Mouse (Mus musculus): Measurements from ENCODE around the gene Atg7. TPM values are rescaled to one million over a fixed set of nuclear protein-coding genes. Genes with fewer than 3 reads are reported as not detected.

The Atg7 gene
- total and polyA plus RNA-seq, 2 experiments = 18.8 to 31.7 TPM

DNA sequence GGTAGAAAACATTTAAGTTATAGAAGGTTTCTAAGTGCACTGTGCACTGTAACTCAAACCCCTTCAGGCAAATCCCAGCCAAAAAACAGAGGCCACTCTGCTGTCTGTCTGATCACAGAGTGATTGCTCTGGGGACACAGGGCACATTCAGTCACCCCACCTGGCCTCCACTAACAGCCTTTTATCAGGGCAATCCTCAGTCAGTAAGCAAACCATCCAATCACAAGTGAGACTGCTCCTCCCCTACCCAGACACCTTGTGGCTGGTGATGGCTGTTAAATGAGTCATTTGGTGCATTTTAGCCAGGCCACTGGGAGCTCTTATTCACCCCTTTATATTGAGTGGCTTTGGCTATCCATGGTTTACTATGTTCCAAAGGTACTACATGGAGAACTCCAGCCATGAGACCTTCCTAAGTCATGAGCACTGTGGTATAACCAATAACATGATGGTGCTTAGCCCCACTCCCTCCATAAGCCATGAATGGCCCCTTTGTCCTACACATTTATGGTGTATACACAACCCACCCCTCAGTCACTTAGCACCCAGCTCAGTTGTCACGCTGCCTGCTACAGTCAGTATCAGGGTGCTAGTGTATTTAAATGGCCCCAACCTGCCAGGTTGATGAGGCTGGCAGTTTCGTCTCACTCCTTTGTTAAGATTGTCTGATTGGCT lies 157.5 kb downstream of the Atg7 start:
- H3K36me3 ChIP-seq (ENCODE audit: control insufficient read depth, insufficient read depth, low read length) = no peaks in the 10 kb centered on the region
- no peak overlapping the region for H3K27ac ChIP-seq (replicated peaks; ENCODE audit: insufficient read depth, low read depth, low read length)
- no peaks in the 10 kb centered on the region for H3K79me2 ChIP-seq (ENCODE audit: control insufficient read depth, insufficient read depth, low read length)
- no peaks in the 10 kb centered on the region for H3K4me1 ChIP-seq (ENCODE audit: control insufficient read depth, insufficient read depth, low read length)
- TF ChIP-seq POLR2A (IDR thresholded peaks at IDR 0.05; ENCODE audit: extremely low read depth, insufficient read depth, low read length) (no peak), CTCF (IDR thresholded peaks at IDR 0.05; ENCODE audit: low read depth, low read length) (no peak)
- 99% methylated on average over 2 of the region's 2 CpGs for WGBS
- no peak overlapping the region for H3K4me3 ChIP-seq (ENCODE audit: insufficient read depth, low read depth, low read length)
- no peaks in the 10 kb centered on the region for H3K27me3 ChIP-seq (ENCODE audit: control insufficient read depth, insufficient read depth, low read length)
- DNase-seq (ENCODE audit: extremely low read depth, low read depth, low spot score) = no peak
- H3K9ac ChIP-seq (ENCODE audit: low read depth, low read length) = no peak overlapping the region

DNA sequence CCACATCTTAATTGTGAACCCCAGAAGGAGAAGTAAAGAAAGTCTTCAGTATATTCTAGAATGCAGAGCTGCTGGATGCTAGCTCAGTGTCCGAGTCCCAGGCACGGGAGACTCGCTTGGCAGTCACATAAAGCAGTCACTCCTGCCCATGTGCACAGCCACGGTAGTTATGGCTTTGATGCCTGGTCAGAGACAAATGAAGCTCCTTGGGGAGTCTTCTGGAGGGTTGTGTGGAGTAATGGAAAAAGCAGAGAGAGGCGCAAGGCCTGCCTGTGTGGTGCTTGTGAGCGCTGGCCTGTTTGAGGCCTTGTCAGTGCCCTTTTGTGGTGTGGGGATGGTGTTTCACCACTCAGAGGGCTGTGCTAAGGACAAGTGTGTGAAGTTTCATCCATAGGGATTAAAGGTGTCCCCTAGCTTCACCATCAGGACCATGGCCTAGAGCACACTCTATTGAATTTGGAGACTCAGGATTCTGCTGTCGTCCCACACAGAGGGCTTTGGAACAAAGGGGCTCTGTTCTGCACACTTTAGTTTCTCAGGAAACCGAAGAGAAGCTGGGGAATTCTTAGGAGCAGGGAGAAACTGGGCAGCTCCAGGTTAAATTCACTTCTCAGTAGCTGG lies 161.1 kb downstream of the Atg7 start:
- no peaks in the 10 kb centered on the region for H3K79me2 ChIP-seq (ENCODE audit: control insufficient read depth, insufficient read depth, low read length)
- 92% methylated on average over 8 of the region's 8 CpGs for WGBS
- no peak overlapping the region for H3K4me3 ChIP-seq (ENCODE audit: insufficient read depth, low read depth, low read length)
- no peak overlapping the region for H3K27ac ChIP-seq (replicated peaks; ENCODE audit: insufficient read depth, low read depth, low read length)
- no peak for DNase-seq (ENCODE audit: extremely low read depth, low read depth, low spot score)
- TF ChIP-seq POLR2A (IDR thresholded peaks at IDR 0.05; ENCODE audit: extremely low read depth, insufficient read depth, low read length) (no peak), CTCF (IDR thresholded peaks at IDR 0.05; ENCODE audit: low read depth, low read length) (no peak)
- H3K4me1 ChIP-seq (ENCODE audit: control insufficient read depth, insufficient read depth, low read length) = no peaks in the 10 kb centered on the region
- H3K9ac ChIP-seq (ENCODE audit: low read depth, low read length) = no peak overlapping the region
- no peaks in the 10 kb centered on the region for H3K27me3 ChIP-seq (ENCODE audit: control insufficient read depth, insufficient read depth, low read length)
- no peaks in the 10 kb centered on the region for H3K36me3 ChIP-seq (ENCODE audit: control insufficient read depth, insufficient read depth, low read length)

DNA sequence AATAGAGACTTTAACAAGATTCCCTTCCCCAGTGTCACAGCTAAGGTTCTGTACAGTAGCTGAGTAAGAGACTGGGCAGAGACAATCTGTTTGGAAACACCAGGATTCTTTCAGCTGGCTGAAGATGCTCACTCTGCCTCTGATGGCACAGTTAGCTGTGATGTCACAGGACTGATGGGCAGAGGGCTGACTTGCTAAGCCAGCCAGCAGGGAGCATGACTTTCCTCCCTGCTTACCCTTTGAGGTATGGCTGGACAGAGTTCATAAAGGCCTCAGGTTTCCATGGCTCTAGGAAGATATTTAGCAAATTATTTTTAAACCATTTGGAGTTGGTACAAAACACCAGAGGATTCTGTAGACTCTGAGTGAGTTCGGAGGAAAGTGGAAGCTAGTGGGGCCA lies 162.0 kb downstream of the Atg7 start:
- H3K27ac ChIP-seq (replicated peaks; ENCODE audit: insufficient read depth, low read depth, low read length) = no peak overlapping the region
- WGBS = 93% methylated on average over 1 of the region's 1 CpGs
- H3K27me3 ChIP-seq (ENCODE audit: control insufficient read depth, insufficient read depth, low read length) = no peaks in the 10 kb centered on the region
- TF ChIP-seq POLR2A (IDR thresholded peaks at IDR 0.05; ENCODE audit: extremely low read depth, insufficient read depth, low read length) (no peak), CTCF (IDR thresholded peaks at IDR 0.05; ENCODE audit: low read depth, low read length) (no peak)
- no peaks in the 10 kb centered on the region for H3K4me1 ChIP-seq (ENCODE audit: control insufficient read depth, insufficient read depth, low read length)
- no peaks in the 10 kb centered on the region for H3K36me3 ChIP-seq (ENCODE audit: control insufficient read depth, insufficient read depth, low read length)
- H3K4me3 ChIP-seq (ENCODE audit: insufficient read depth, low read depth, low read length) = no peak overlapping the region
- no peak overlapping the region for H3K9ac ChIP-seq (ENCODE audit: low read depth, low read length)
- no peaks in the 10 kb centered on the region for H3K79me2 ChIP-seq (ENCODE audit: control insufficient read depth, insufficient read depth, low read length)
- DNase-seq (ENCODE audit: extremely low read depth, low read depth, low spot score) = no peak

DNA sequence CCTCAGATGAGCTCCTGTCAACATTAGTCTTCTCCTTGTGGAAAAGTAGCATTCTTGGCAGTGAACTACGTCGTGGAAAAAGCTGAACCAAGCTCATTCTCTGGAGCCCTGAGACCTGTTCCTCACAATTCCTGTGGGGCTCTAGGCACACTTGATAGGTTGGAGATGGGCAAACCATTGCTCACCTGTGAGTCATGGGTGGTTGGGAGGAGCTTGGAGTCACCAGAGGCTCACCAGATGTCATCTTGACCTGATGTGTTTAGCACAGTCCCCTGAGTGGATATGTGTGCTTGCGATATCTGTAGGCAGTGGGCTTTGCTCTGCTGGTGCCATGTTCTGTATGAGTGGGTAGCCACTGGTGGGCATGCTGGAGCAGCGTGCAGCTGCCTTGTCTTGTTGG lies 163.0 kb downstream of the Atg7 start:
- WGBS = 95% methylated on average over 4 of the region's 4 CpGs
- H3K9ac ChIP-seq (ENCODE audit: low read depth, low read length) = no peak overlapping the region
- H3K27ac ChIP-seq (replicated peaks; ENCODE audit: insufficient read depth, low read depth, low read length) = no peak overlapping the region
- TF ChIP-seq POLR2A (IDR thresholded peaks at IDR 0.05; ENCODE audit: extremely low read depth, insufficient read depth, low read length) (no peak), CTCF (IDR thresholded peaks at IDR 0.05; ENCODE audit: low read depth, low read length) (no peak)
- no peak for DNase-seq (ENCODE audit: extremely low read depth, low read depth, low spot score)
- no peak overlapping the region for H3K4me3 ChIP-seq (ENCODE audit: insufficient read depth, low read depth, low read length)
- no peaks in the 10 kb centered on the region for H3K36me3 ChIP-seq (ENCODE audit: control insufficient read depth, insufficient read depth, low read length)
- no peaks in the 10 kb centered on the region for H3K4me1 ChIP-seq (ENCODE audit: control insufficient read depth, insufficient read depth, low read length)
- H3K27me3 ChIP-seq (ENCODE audit: control insufficient read depth, insufficient read depth, low read length) = no peaks in the 10 kb centered on the region
- H3K79me2 ChIP-seq (ENCODE audit: control insufficient read depth, insufficient read depth, low read length) = no peaks in the 10 kb centered on the region

DNA sequence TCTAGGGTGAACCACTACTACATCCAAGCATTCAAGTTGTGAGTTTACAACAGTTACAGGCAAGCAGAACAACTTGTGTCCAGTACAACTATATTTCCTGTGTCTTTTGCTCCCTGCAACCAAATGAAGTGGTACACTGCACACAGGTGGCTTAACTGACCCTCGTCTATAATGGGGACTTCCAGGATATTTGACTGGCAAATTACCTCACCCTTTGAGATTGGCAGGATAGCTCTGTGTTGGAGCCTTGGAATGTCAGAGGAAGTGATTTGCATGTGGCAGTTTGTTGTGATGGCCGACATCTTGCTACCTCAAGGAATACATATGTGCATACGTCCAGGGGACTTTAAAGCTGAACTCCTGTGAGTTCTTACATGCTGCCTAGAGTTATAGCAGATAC lies 164.6 kb downstream of the Atg7 start:
- no peak overlapping the region for H3K4me3 ChIP-seq (ENCODE audit: insufficient read depth, low read depth, low read length)
- H3K4me1 ChIP-seq (ENCODE audit: control insufficient read depth, insufficient read depth, low read length) = peaks cover 3% of the 10 kb centered on the region
- no peak for TF ChIP-seq CTCF (IDR thresholded peaks at IDR 0.05; ENCODE audit: low read depth, low read length)
- no peak for TF ChIP-seq POLR2A (IDR thresholded peaks at IDR 0.05; ENCODE audit: extremely low read depth, insufficient read depth, low read length)
- H3K36me3 ChIP-seq (ENCODE audit: control insufficient read depth, insufficient read depth, low read length) = no peaks in the 10 kb centered on the region
- 96% methylated on average over 3 of the region's 3 CpGs for whole genome bisulfite sequencing
- no peaks in the 10 kb centered on the region for H3K79me2 ChIP-seq (ENCODE audit: control insufficient read depth, insufficient read depth, low read length)
- H3K27ac ChIP-seq (replicated peaks; ENCODE audit: insufficient read depth, low read depth, low read length) = no peak overlapping the region
- DNase-seq (ENCODE audit: extremely low read depth, low read depth, low spot score) = no peak
- no peaks in the 10 kb centered on the region for H3K27me3 ChIP-seq (ENCODE audit: control insufficient read depth, insufficient read depth, low read length)
- no peak overlapping the region for H3K9ac ChIP-seq (ENCODE audit: low read depth, low read length)
